Mouse (Mus musculus) spleen, adult 2 months (tissue): ENCODE measurements around the gene Eml6. TPM values are rescaled to one million over a fixed set of nuclear protein-coding genes. Genes with fewer than 3 reads are reported as not detected.

Source experiments
- DNase-seq, 2 experiments: peaks; one replicate each; pipeline versions ENCODE4 v3.0.0 to v3.0.0-alpha.2; 2012 to 2021; ENCODE audit warnings: low spot score in 2 of 2, low read depth in 1 of 2
- H3K27ac ChIP-seq: fragments of 200-500 bp; 2 replicates; pipeline ENCODE4 v1.5.1; 2012; ENCODE audit warnings: low read length, inconsistent platforms; ENCODE audit not compliant: insufficient read depth
- H3K27me3 ChIP-seq: fragments of 200-500 bp; 2 replicates; pipeline ENCODE4 v1.6.1; 2012; ENCODE audit warnings: mild to moderate bottlenecking, moderate library complexity, low read length, inconsistent platforms; ENCODE audit not compliant: control insufficient read depth, insufficient read depth
- H3K36me3 ChIP-seq: fragments of 200-500 bp; 2 replicates; pipeline ENCODE4 v1.6.1; 2012; ENCODE audit warnings: mild to moderate bottlenecking, low read length, inconsistent platforms; ENCODE audit not compliant: control insufficient read depth, insufficient read depth
- H3K4me1 ChIP-seq: fragments of 200-500 bp; 2 replicates; pipeline ENCODE4 v1.6.1; 2011; ENCODE audit warnings: inconsistent platforms; ENCODE audit not compliant: control insufficient read depth, insufficient read depth, insufficient read length
- H3K4me3 ChIP-seq: fragments of 200-500 bp; 2 replicates; pipeline ENCODE4 v1.5.1; 2011; ENCODE audit warnings: mild to moderate bottlenecking, inconsistent platforms; ENCODE audit not compliant: insufficient read depth, insufficient read length; ENCODE audit errors: extremely low read depth
- CTCF ChIP-seq: fragments of 200-500 bp; IDR thresholded peaks from 2 replicates; pipeline ENCODE4 v1.5.1; 2011; ENCODE audit warnings: mild to moderate bottlenecking, inconsistent platforms; ENCODE audit not compliant: insufficient read depth, insufficient read length, insufficient replicate concordance; ENCODE audit errors: extremely low read depth
- POLR2A ChIP-seq: fragments of 200-500 bp; IDR thresholded peaks from 2 replicates; pipeline ENCODE4 v1.6.1; 2011; ENCODE audit warnings: low read depth, low read length, inconsistent platforms
- WGBS: fragments of 180-500 bp; shearing (Covaris S2); methylation state at CpG from one replicate; pipeline ENCODE4 v1.1.7; 2018; 5-methylcytosine and 5-hydroxymethylcytosine counted together
- polyA plus RNA-seq: library from polyadenylated mRNA; depleted of rRNA; stranded (reverse); fragments of >200 nt; gene quantifications from 2 replicates; pipeline ENCODE4 v1.2.3, GENCODE M21; 2012; rRNA removed

Gene Eml6
- polyA plus RNA-seq, 1 experiment = 0.98 TPM

GRCm38 (mm10) chr11:29705263-29705662 lies 320.6 kb downstream of the Eml6 start:
- Histone ChIP-seq H3K27ac (no peak overlapping the region), H3K4me1 (peaks cover 2% of the 10 kb centered on the region; the same call in 1 of the 2 replicates), H3K36me3 (peaks cover 4% of the 10 kb centered on the region), H3K4me3 (no peak overlapping the region), H3K27me3 (no peaks in the 10 kb centered on the region)
- no peak for TF ChIP-seq POLR2A
- no peak for TF ChIP-seq CTCF
- DNase-seq = no peak

GRCm38 (mm10) chr11:29702721-29703120 lies 323.1 kb downstream of the Eml6 start:
- H3K36me3 ChIP-seq = peaks cover 2% of the 10 kb centered on the region; the same call in 1 of the 2 replicates
- no peak overlapping the region for H3K4me3 ChIP-seq
- TF ChIP-seq POLR2A (no peak), CTCF (no peak)
- no peak for DNase-seq
- WGBS = 93% methylated on average over 3 of the region's 3 CpGs
- peaks cover 2% of the 10 kb centered on the region; the same call in 1 of the 2 replicates for H3K4me1 ChIP-seq
- no peaks in the 10 kb centered on the region for H3K27me3 ChIP-seq
- H3K27ac ChIP-seq = no peak overlapping the region

- DNase-seq = no peak
- no peaks in the 10 kb centered on the region for H3K36me3 ChIP-seq
- H3K4me3 ChIP-seq = no peak overlapping the region
- H3K27ac ChIP-seq = no peak overlapping the region
- H3K27me3 ChIP-seq = no peaks in the 10 kb centered on the region
- H3K4me1 ChIP-seq = no peaks in the 10 kb centered on the region; the same call in 1 of the 2 replicates
- TF ChIP-seq POLR2A (no peak), CTCF (no peak)
These were observed 331.1 kb downstream of the Eml6 start for GRCm38 (mm10) chr11:29694754-29695153.

- no peaks in the 10 kb centered on the region for H3K27me3 ChIP-seq
- peak overlapping the region; percentile 80 for H3K27ac ChIP-seq
- TF ChIP-seq CTCF (peak; percentile 78), POLR2A (no peak; the same call in 1 of the 2 replicates)
- peak; percentile 69 to 87 for DNase-seq
- peak overlapping the region; percentile 80 for H3K4me3 ChIP-seq
- H3K4me1 ChIP-seq = no peaks in the 10 kb centered on the region; the same call in 1 of the 2 replicates
- H3K36me3 ChIP-seq = no peaks in the 10 kb centered on the region
- under 1% methylated on average over 53 of the region's 53 CpGs for WGBS
These were observed 332.0 kb downstream of the Eml6 start for GRCm38 (mm10) chr11:29693576-29694410.

Other genes with a start within 250 kb of the Eml6 start
- gene 4931440F15Rik, start 200.4 kb downstream of the Eml6 start, polyA plus RNA-seq = 0.29 and 0.42 TPM in 2 replicates
- 26.8 and 28.0 TPM in 2 replicates for gene Sptbn1, start 242.1 kb upstream of the Eml6 start, polyA plus RNA-seq